Mouse (Mus musculus) G1E (cell line): ENCODE measurements around the gene Mtg1.

Source experiments
- CTCF ChIP-seq: IDR thresholded peaks from 2 replicates; pipeline ENCODE4 v1.5.1; 2012; ENCODE audit warnings: low read depth, low read length, inconsistent platforms, mixed read lengths
- GATA1 ChIP-seq: IDR thresholded peaks from 2 replicates; pipeline ENCODE4 v1.6.1; 2012; ENCODE audit warnings: borderline replicate concordance, low read length, inconsistent platforms, mixed read lengths
- POLR2AphosphoS5 ChIP-seq: IDR thresholded peaks from 2 replicates; pipeline ENCODE4 v1.6.1; 2012; ENCODE audit warnings: low read depth, low read length, inconsistent platforms; ENCODE audit not compliant: insufficient replicate concordance
- TAL1 ChIP-seq: conservative IDR thresholded peaks from 2 replicates; pipeline ENCODE4 v1.6.1; 2012; ENCODE audit warnings: low read depth, low read length, inconsistent platforms, mixed read lengths

DNA sequence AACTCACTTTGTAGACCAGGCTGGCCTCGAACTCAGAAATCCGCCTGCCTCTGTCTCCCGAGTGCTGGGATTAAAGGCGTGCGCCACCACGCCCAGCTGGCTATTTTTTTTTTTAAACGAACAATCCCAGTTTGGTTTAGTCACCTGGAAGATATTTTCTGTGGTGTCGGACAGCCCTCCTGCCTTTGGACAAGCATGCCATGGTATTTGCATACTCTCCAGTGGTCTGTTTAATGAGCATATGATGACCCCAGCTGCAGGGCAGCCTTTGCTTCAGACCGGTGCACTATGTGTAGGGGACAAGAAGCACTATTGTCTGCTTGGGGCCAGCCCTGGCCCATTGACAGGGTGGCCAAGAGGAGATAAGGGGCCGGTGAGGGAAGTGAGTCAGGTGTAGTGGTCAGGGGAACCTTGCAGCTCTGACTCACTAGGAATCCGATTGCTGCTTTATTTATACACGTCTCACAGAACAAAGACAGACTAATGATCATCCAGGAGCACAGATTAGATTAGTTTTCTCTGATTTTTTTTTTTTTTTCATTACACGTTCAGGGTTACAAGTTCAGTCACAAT lies 15.9 kb upstream of the Mtg1 start:
- TF ChIP-seq CTCF (no peak), TAL1 (no peak), GATA1 (no peak), POLR2AphosphoS5 (no peak)
